Mouse (Mus musculus): Measurements from ENCODE around the gene 2410137M14Rik. TPM values are rescaled to one million over a fixed set of nuclear protein-coding genes. Genes with fewer than 3 reads are reported as not detected.

2410137M14Rik gene
- polyA plus RNA-seq, 1 experiment, result not detected

DNA sequence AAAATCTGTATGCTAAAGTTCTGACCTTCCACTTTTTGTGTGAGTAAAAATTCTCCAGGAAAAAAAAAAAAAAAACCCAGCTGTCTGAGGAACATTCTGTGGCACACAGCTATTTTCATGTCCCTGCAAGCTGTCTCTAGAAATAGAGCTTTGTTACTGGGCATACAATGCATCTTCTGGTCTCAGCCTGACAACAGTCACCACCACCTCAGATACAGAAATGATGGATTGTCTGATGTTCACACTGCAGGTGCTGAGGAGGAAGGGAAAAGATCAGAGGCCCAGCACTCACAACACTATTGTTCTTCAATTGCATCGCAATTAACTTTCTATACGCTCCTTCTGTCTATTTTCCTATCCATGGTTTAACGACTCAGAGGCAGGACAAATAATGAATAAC, 37.3 kb upstream of the 2410137M14Rik start:
- no peak overlapping the region for H3K27ac ChIP-seq (ENCODE audit: insufficient read depth, low read depth, low read length)
- no peak overlapping the region for H3K4me3 ChIP-seq (ENCODE audit: insufficient read depth, low read depth, low read length)
- 32% methylated on average over 3 of the region's 3 CpGs for WGBS
- H3K4me1 ChIP-seq (ENCODE audit: control insufficient read depth, insufficient read depth, low read length), result no peaks in the 10 kb centered on the region; the same call in 1 of the 2 replicates
- TF ChIP-seq POLR2A (IDR thresholded peaks at IDR 0.05; ENCODE audit: insufficient read depth, low read depth, low read length) (no peak), CTCF (IDR thresholded peaks at IDR 0.05; ENCODE audit: insufficient read depth, low read depth, low read length) (no peak)

DNA sequence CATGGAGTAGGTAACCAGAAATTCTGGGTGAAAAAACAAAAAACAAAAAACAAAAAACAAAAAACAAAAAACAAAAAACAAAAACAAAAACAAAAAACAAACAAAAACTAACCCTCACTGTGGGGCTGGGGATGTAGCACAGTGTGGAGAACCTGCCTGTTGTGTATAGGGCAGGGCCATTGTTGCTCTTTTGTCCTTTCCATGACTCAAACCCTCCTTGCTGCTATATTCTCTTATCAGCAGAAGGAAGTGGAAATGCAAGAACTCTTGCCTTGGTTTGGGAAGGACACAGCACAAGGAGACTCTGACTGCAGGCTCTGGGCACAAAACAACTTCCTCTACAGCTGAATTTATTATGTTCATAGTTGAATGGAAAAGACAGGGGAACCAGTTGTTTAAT, 35.3 kb upstream of the 2410137M14Rik start:
- TF ChIP-seq CTCF (IDR thresholded peaks at IDR 0.05; ENCODE audit: insufficient read depth, low read depth, low read length), result no peak
- no peak for TF ChIP-seq POLR2A (IDR thresholded peaks at IDR 0.05; ENCODE audit: insufficient read depth, low read depth, low read length)
- Histone ChIP-seq H3K4me1 (ENCODE audit: control insufficient read depth, insufficient read depth, low read length) (no peaks in the 10 kb centered on the region), H3K27ac (ENCODE audit: insufficient read depth, low read depth, low read length) (no peak overlapping the region), H3K4me3 (ENCODE audit: insufficient read depth, low read depth, low read length) (no peak overlapping the region)

DNA sequence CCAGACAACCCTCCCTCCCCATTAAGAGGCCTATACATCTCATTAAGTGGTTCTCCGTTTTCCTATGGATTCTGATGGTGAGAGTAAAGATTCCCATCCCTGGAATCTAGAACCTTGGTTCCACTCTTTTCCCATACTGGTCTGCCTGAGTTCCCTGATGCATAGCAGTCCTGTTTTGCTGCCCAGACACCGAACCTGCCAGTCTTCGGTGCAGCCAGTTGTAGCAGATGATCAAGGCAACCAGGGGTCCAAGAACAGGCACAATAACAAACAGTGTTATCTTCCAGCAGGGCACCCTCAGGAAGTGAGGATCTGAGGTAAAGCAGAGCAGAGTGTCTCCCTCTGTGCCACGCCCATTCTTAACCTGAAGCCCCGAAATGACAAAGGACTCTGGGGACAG, 31.1 kb upstream of the 2410137M14Rik start:
- TF ChIP-seq CTCF (IDR thresholded peaks at IDR 0.05; ENCODE audit: insufficient read depth, low read depth, low read length) (no peak), POLR2A (IDR thresholded peaks at IDR 0.05; ENCODE audit: insufficient read depth, low read depth, low read length) (no peak)
- H3K27ac ChIP-seq (ENCODE audit: insufficient read depth, low read depth, low read length), result no peak overlapping the region
- no peak overlapping the region for H3K4me3 ChIP-seq (ENCODE audit: insufficient read depth, low read depth, low read length)
- H3K4me1 ChIP-seq (ENCODE audit: control insufficient read depth, insufficient read depth, low read length), result no peaks in the 10 kb centered on the region
- 81% methylated on average over 5 of the region's 5 CpGs for WGBS

DNA sequence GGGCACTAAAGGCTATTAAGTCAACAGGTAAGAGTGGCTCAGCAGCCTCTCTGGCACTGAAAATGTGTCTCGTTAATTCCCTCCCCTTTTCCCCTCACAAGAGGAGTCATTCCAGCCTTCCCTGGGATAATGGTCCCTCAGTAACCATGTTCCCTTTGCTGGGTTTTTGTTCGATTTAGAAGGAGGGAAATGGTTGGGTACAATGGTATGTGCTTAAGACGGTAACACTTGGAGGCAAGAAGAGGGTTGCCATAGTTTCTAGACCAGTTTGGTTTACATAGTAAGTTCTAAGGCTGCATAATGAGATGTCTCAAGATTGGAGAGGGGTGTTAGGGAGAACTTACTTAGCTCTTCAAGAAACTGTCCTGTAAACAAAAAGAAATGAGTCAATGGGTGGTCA, 30.7 kb upstream of the 2410137M14Rik start:
- H3K4me3 ChIP-seq (ENCODE audit: insufficient read depth, low read depth, low read length), result no peak overlapping the region
- no peaks in the 10 kb centered on the region for H3K4me1 ChIP-seq (ENCODE audit: control insufficient read depth, insufficient read depth, low read length)
- no peak overlapping the region for H3K27ac ChIP-seq (ENCODE audit: insufficient read depth, low read depth, low read length)
- WGBS, result 67% methylated on average over 3 of the region's 3 CpGs
- TF ChIP-seq CTCF (IDR thresholded peaks at IDR 0.05; ENCODE audit: insufficient read depth, low read depth, low read length) (no peak), POLR2A (IDR thresholded peaks at IDR 0.05; ENCODE audit: insufficient read depth, low read depth, low read length) (no peak)

DNA sequence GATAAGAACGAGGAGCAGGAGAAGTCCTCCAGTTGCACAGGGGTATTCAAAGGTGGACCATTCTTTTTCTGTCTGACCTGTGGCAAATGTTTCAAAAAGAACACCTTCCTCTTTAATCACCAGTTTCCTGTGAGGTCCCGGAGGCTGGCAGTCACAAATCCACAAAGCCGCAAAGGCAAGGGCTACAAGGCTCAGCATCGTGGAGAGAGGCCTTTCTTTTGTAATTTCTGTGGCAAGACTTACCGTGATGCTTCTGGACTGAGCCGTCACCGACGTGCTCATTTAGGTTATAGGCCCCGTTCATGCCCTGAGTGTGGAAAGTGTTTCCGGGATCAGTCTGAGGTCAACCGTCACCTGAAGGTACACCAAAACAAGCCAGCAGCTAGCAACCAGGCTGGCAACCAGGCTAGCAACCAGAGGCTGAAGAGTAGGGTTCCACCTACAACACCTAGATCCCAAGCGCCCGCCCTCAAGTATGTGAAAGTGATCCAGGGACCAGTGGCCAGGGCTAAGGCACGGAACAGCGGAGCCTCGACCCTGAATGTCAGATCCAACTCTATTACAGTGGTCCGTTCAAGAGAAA, 28.5 kb upstream of the 2410137M14Rik start:
- Histone ChIP-seq H3K27ac (ENCODE audit: insufficient read depth, low read depth, low read length) (no peak overlapping the region), H3K4me3 (ENCODE audit: insufficient read depth, low read depth, low read length) (no peak overlapping the region), H3K4me1 (ENCODE audit: control insufficient read depth, insufficient read depth, low read length) (no peaks in the 10 kb centered on the region)
- 92% methylated on average over 17 of the region's 17 CpGs for WGBS
- TF ChIP-seq CTCF (IDR thresholded peaks at IDR 0.05; ENCODE audit: insufficient read depth, low read depth, low read length) (no peak), POLR2A (IDR thresholded peaks at IDR 0.05; ENCODE audit: insufficient read depth, low read depth, low read length) (no peak)

DNA sequence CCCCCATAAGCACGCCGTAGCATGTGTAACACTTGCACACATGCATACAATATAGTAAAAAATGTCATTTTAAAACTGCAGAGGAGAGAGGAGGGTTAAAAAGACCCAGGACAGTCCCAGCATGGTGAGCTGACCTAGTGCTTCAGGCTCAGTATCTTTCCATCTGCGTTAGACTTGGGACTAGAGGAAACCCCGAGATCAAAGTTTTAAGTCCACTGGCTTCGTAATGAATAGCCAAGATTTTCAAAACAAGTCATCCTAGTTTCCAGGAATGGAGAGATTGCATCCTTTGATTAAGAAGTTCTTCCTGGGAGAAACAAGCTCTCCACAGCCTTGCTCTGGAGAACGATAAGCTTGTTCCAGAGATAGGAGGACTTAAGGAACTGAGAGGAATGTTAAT, 27.1 kb upstream of the 2410137M14Rik start:
- 93% methylated on average over 6 of the region's 6 CpGs for WGBS
- H3K4me3 ChIP-seq (ENCODE audit: insufficient read depth, low read depth, low read length), result no peak overlapping the region
- H3K4me1 ChIP-seq (ENCODE audit: control insufficient read depth, insufficient read depth, low read length), result no peaks in the 10 kb centered on the region
- TF ChIP-seq POLR2A (IDR thresholded peaks at IDR 0.05; ENCODE audit: insufficient read depth, low read depth, low read length), result no peak
- TF ChIP-seq CTCF (IDR thresholded peaks at IDR 0.05; ENCODE audit: insufficient read depth, low read depth, low read length), result no peak
- H3K27ac ChIP-seq (ENCODE audit: insufficient read depth, low read depth, low read length), result no peak overlapping the region

DNA sequence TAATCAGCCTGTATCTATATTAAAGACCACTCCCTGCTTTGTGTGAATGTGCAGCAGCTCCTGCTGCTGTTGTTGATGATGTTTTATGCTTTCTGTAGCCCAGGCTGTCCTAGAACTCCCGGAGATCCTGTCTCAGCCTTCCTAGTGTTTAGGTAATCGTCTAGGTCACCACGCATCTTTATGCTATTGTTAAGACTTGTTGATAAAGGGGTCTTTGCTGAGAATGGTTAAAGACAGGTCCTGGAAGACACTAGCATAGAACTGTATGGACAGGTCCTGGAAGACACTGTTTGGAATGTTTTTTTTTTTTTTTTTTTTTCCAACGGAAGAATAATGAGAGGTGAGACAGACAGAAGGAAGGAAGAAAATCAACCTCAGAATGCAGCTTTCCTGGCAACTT, 22.3 kb upstream of the 2410137M14Rik start:
- 28% methylated on average over 4 of the region's 4 CpGs for WGBS
- no peak overlapping the region; the same call in 1 of the 2 replicates for H3K4me3 ChIP-seq (ENCODE audit: insufficient read depth, low read depth, low read length)
- TF ChIP-seq CTCF (IDR thresholded peaks at IDR 0.05; ENCODE audit: insufficient read depth, low read depth, low read length) (no peak), POLR2A (IDR thresholded peaks at IDR 0.05; ENCODE audit: insufficient read depth, low read depth, low read length) (no peak)
- no peak overlapping the region for H3K27ac ChIP-seq (ENCODE audit: insufficient read depth, low read depth, low read length)
- H3K4me1 ChIP-seq (ENCODE audit: control insufficient read depth, insufficient read depth, low read length), result peaks cover 8% of the 10 kb centered on the region

DNA sequence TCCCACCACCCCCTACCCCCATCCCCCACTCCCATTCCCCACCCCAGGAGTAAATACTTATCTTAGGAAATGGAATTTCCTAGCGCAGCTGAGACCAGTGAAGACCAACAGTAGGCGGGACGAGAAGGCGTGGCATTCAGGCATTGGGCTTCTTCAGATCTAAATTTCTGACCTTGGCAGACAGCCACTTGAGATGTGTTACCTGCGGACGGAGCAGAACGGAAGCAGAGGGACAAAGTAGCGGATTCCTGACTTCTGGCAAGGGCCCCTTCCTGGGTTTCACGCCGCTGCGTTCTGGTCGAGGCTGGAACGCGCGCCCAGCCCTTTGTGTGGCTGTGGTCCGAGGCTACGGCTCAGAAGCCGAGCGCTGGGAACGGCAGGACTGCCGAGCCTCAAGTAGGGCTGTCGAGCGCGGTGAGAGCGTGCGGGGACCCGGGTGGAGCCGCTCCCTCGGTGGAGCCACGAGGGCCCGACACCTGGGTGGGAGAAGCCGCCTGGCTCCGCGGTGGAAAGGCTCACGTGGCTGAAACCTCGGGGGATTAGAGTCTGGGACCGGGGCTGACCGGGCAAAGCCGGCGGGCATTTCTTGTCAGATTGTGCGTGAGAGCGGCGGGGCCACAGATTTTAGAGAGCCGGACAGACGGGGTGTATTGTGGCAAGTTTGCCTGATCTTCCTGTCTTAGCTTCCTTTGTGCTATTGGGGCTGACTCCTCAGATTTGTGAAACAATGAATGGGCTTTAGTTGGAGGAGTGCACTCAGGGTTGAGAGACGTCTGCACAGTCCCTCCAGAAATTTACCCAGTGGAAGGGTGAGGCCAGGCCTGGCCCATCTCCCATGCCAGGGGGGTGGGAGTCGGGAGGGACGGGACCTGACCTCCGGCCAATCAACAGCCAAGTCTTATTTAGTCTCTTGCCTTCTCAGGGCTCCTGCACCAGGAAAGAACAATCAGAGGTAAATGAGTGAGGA, 21.6 kb upstream of the 2410137M14Rik start:
- TF ChIP-seq CTCF (IDR thresholded peaks at IDR 0.05; ENCODE audit: insufficient read depth, low read depth, low read length) (no peak), POLR2A (IDR thresholded peaks at IDR 0.05; ENCODE audit: insufficient read depth, low read depth, low read length) (no peak)
- H3K27ac ChIP-seq (ENCODE audit: insufficient read depth, low read depth, low read length), result peak overlapping the region; percentile 75
- peaks cover 8% of the 10 kb centered on the region for H3K4me1 ChIP-seq (ENCODE audit: control insufficient read depth, insufficient read depth, low read length)
- H3K4me3 ChIP-seq (ENCODE audit: insufficient read depth, low read depth, low read length), result peak overlapping the region; percentile 63
- WGBS, result 1% methylated on average over 49 of the region's 49 CpGs

DNA sequence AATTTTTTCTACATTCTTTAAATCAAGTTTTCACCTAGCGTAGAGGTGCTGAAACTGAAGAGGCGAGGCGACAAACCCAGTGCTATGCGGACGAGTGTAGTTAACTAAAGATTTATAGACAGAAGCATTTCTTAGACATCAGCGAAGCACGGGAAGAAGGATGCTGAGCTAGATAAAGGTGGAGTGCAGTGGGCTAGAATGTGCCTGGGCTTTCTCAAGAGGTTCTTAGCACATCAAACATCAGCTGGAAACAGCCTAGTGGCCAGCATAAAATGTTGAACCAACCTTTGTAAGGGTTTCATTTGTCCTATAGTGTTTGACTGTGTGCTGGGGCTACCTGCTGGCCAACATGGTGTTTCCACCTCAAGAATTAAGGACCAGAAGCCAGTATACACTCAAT, 19.8 kb upstream of the 2410137M14Rik start, which contains the start of gene Zfp57:
Zfp57 (plus strand) TSS at position 301 of the 400 bp plus-strand sequence.
- TF ChIP-seq POLR2A (IDR thresholded peaks at IDR 0.05; ENCODE audit: insufficient read depth, low read depth, low read length) (no peak), CTCF (IDR thresholded peaks at IDR 0.05; ENCODE audit: insufficient read depth, low read depth, low read length) (no peak)
- H3K4me1 ChIP-seq (ENCODE audit: control insufficient read depth, insufficient read depth, low read length), result peaks cover 8% of the 10 kb centered on the region
- H3K4me3 ChIP-seq (ENCODE audit: insufficient read depth, low read depth, low read length), result no peak within 1 kb of the TSS
- 98% methylated on average over 7 of the region's 7 CpGs for WGBS
- no peak within 1 kb of the TSS for H3K27ac ChIP-seq (ENCODE audit: insufficient read depth, low read depth, low read length)
